Mouse (Mus musculus) C2C12 (cell line): ENCODE measurements around the gene Bcl6b.

Experiments used
- CEBPB ChIP-seq: IDR thresholded peaks from one replicate; pipeline ENCODE4 v1.6.1; 2011; ENCODE audit warnings: low read depth, mild to moderate bottlenecking, control low read depth, moderate library complexity
- CTCF ChIP-seq: IDR thresholded peaks from one replicate; pipeline ENCODE4 v1.5.1; 2011; ENCODE audit not compliant: control insufficient read depth, insufficient read depth, insufficient read length
- MAX ChIP-seq: IDR thresholded peaks from one replicate; pipeline ENCODE4 v1.6.1; 2011; ENCODE audit warnings: mild to moderate bottlenecking, control low read depth
- MYOD1 ChIP-seq: IDR thresholded peaks from one replicate; pipeline ENCODE4 v1.6.1; 2011; ENCODE audit warnings: low read depth; ENCODE audit not compliant: control insufficient read depth, insufficient read length
- MYOG ChIP-seq: IDR thresholded peaks from one replicate; pipeline ENCODE4 v1.6.1; 2011; ENCODE audit not compliant: control insufficient read depth, insufficient read length; ENCODE audit errors: extremely low read depth
- USF1 ChIP-seq: IDR thresholded peaks from one replicate; pipeline ENCODE4 v1.6.1; 2011; ENCODE audit warnings: low read depth, mild to moderate bottlenecking, control low read depth, moderate library complexity

- TF ChIP-seq CTCF: peak; percentile 97
- TF ChIP-seq USF1: no peak
- TF ChIP-seq MYOD1: no peak
- no peak for TF ChIP-seq MYOG
- TF ChIP-seq MAX: peak; percentile 9
- TF ChIP-seq CEBPB: no peak
Measured at GRCm38 (mm10) chr11:70230239-70230727, 685 bp upstream of the Bcl6b start.
